Mouse (Mus musculus): ENCODE measurements around the gene Tap1. TPM values are rescaled to one million over a fixed set of nuclear protein-coding genes. Genes with fewer than 3 reads are reported as not detected.
"Not testable (repeated sequence)": the region's sequence is repeated elsewhere in the genome, so short reads cannot be mapped to it uniquely, and the experiment has no call there.

Gene Tap1
- total and polyA plus RNA-seq, 3 experiments, result 102 to 184 (median 157) TPM

DNA sequence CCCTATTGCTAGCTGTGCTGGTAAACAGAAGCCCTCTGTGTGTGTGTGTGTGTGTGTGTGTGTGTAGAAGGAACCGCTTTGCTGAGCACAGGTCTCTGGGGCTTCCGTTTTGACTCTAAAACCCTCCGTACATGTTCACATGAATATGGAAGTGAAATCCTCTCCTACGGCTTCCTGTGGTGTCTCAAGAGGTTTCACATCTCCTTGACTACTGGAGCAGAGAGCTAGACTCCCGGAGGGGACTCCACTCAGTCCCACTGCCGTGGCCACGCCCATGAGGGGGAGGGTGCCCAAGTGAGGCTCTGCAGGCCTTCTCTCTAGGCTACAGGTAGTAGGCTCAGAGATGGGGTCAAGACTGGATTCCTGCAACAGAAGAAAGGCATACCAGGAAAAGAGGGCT lies 44.3 kb upstream of the Tap1 start, which contains the start of gene H2-DMb2 (continued):
- TF ChIP-seq POLR2AphosphoS2 (IDR thresholded peaks at IDR 0.05; ENCODE audit: low read depth, low read length), result no peak
- no peak for TF ChIP-seq CTCF (conservative IDR thresholded peaks at IDR 0.05 in 1 of 2, IDR thresholded peaks at IDR 0.05 in 1 of 2; ENCODE audit: low read depth in 2 of 2, low read length in 2 of 2)
- no peak for TF ChIP-seq CHD1 (IDR thresholded peaks at IDR 0.05; ENCODE audit: low read depth, low read length)
- TF ChIP-seq RAD21 (IDR thresholded peaks at IDR 0.05; ENCODE audit: low read depth, low read length), result no peak
- peak; percentile 82 for TF ChIP-seq BHLHE40 (IDR thresholded peaks at IDR 0.05; ENCODE audit: low read depth, low read length)
- peak; percentile 92 for TF ChIP-seq MAFK (IDR thresholded peaks at IDR 0.05; ENCODE audit: insufficient replicate concordance, low read length)
- peak; percentile 98 for TF ChIP-seq EP300 (IDR thresholded peaks at IDR 0.05; ENCODE audit: low read length)
- TF ChIP-seq JUN (IDR thresholded peaks at IDR 0.05; ENCODE audit: insufficient read depth, low read depth, low read length), result peak; percentile 50; the same call in 1 of the 2 replicates
- no peak for TF ChIP-seq PAX5 (IDR thresholded peaks at IDR 0.05; ENCODE audit: low read length)
- no peak for TF ChIP-seq GABPA (IDR thresholded peaks at IDR 0.05; ENCODE audit: insufficient replicate concordance, low read depth, low read length)
- TF ChIP-seq RCOR1 (conservative IDR thresholded peaks at IDR 0.05; ENCODE audit: low read depth, low read length), result peak; percentile 91; the same call in 1 of the 2 replicates

DNA sequence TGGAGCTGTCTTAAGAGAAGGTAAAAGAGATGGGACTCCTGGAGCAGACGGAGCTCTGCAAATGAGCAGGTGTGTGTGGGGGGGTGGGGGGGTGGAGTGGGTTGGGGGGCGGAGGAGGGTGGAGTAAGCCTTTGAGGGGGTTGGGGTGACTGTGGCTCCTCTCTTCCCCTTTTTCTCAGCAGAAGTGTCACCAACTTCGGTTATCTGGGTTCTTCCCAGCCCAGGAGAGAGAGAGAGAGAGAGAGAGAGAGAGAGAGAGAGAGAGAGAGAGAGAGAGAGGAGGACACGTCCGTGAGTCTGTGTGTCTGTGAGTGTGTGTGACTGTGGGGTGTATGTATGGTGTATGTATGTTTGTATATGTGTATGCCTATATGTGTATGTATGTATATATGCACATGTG lies 43.9 kb upstream of the Tap1 start:
- H3K27ac ChIP-seq (ENCODE audit: insufficient read depth, low read depth), result no peak overlapping the region

DNA sequence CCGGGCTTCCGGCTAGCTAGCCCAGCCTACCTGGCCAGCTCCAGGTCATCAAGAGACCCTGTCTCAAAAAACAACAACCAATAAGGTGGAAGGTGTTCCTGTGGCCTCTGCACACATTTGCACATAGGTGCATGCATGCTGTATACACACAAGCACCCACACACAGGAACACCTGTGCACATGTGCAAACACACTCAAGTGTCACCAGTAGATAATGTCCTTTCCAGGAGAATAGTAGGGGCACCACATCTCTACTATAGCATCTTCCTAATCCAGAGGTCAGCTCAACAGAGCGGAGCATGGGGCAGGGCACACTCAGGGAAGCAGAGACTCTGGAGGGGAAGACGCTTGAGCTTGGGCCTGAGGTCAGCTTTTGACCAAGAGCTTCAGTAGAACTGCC lies 43.1 kb upstream of the Tap1 start:
- H3K9me3 ChIP-seq (replicated peaks; ENCODE audit: low read length); H3K27ac ChIP-seq (ENCODE audit: insufficient read depth, low read depth); H3K4me3 ChIP-seq (replicated peaks in 1 of 3; ENCODE audit: low read depth in 2 of 3, low read length in 2 of 3, poor library complexity in 1 of 3); H3K4me2 ChIP-seq (ENCODE audit: insufficient read depth, low read depth, poor library complexity, severe bottlenecking); in situ Hi-C loops (cut with MboI; ENCODE audit: low pct_ligation_motif_present, low pct_unique_long_range_greater_than_20kb, low sequenced_read_pairs); dilution Hi-C loops (cut with MboI; ENCODE audit: extremely low pct_ligation_motif_present, extremely low pct_unique_long_range_greater_than_20kb, low sequenced_read_pairs); H3K27me3 ChIP-seq (replicated peaks); H3K79me2 ChIP-seq (replicated peaks; ENCODE audit: control insufficient read depth, extremely low read depth, insufficient read depth, poor library complexity, severe bottlenecking); DNase-seq (ENCODE audit: extremely low read depth); H3K9ac ChIP-seq (ENCODE audit: insufficient read depth, low read depth): not testable (repeated sequence)
- Histone ChIP-seq H3K4me1 (ENCODE audit: control insufficient read depth in 1 of 2, insufficient read depth in 2 of 2) (peaks cover 18 to 46% of the 10 kb centered on the region in 2 experiments), H3K36me3 (replicated peaks in 1 of 2; ENCODE audit: control insufficient read depth in 1 of 2, insufficient read depth in 1 of 2, low read length in 1 of 2) (peaks cover 2 to 22% of the 10 kb centered on the region in 2 experiments)

More for the DNA sequence above, 43.9 kb upstream of the Tap1 start:
- H3K9me3 ChIP-seq (replicated peaks; ENCODE audit: low read length), result no peaks in the 10 kb centered on the region
- peaks cover 5% of the 10 kb centered on the region for H3K79me2 ChIP-seq (replicated peaks; ENCODE audit: control insufficient read depth, extremely low read depth, insufficient read depth, poor library complexity, severe bottlenecking)
- H3K4me3 ChIP-seq (replicated peaks in 1 of 3; ENCODE audit: low read depth in 2 of 3, low read length in 2 of 3, poor library complexity in 1 of 3), result no peak overlapping the region
- H3K36me3 ChIP-seq (replicated peaks in 1 of 2; ENCODE audit: control insufficient read depth in 1 of 2, insufficient read depth in 1 of 2, low read length in 1 of 2), result peaks cover 5 to 28% of the 10 kb centered on the region in 2 experiments
- H3K4me1 ChIP-seq (ENCODE audit: control insufficient read depth in 1 of 2, insufficient read depth in 2 of 2), result peaks cover 18 to 46% of the 10 kb centered on the region in 2 experiments
- no peak for DNase-seq (ENCODE audit: extremely low read depth)
- H3K4me2 ChIP-seq (ENCODE audit: insufficient read depth, low read depth, poor library complexity, severe bottlenecking), result no peak overlapping the region; the same call in 1 of the 2 replicates
- H3K9ac ChIP-seq (ENCODE audit: insufficient read depth, low read depth), result no peak overlapping the region
- in situ Hi-C loops (cut with MboI; ENCODE audit: low pct_ligation_motif_present, low pct_unique_long_range_greater_than_20kb, low sequenced_read_pairs) (no loop called here), dilution Hi-C loops (cut with MboI; ENCODE audit: extremely low pct_ligation_motif_present, extremely low pct_unique_long_range_greater_than_20kb, low sequenced_read_pairs) (no loop called here)
- H3K27me3 ChIP-seq (replicated peaks), result no peaks in the 10 kb centered on the region
- TF ChIP-seq HCFC1 (IDR thresholded peaks at IDR 0.05; ENCODE audit: low read depth, low read length) (no peak), TBP (conservative IDR thresholded peaks at IDR 0.05; ENCODE audit: low read depth, low read length) (no peak), JUN (IDR thresholded peaks at IDR 0.05; ENCODE audit: insufficient read depth, low read depth, low read length) (no peak), CHD1 (IDR thresholded peaks at IDR 0.05; ENCODE audit: low read depth, low read length) (no peak), CHD2 (IDR thresholded peaks at IDR 0.05; ENCODE audit: low read length) (no peak), MAZ (IDR thresholded peaks at IDR 0.05; ENCODE audit: low read depth, low read length) (no peak), POLR2AphosphoS2 (IDR thresholded peaks at IDR 0.05; ENCODE audit: low read depth, low read length) (no peak), ZC3H11A (IDR thresholded peaks at IDR 0.05; ENCODE audit: low read depth, low read length) (no peak), NRF1 (IDR thresholded peaks at IDR 0.05; ENCODE audit: low read depth, low read length) (no peak), MAFK (IDR thresholded peaks at IDR 0.05; ENCODE audit: insufficient replicate concordance, low read length) (no peak), NELFE (IDR thresholded peaks at IDR 0.05; ENCODE audit: low read depth, low read length) (no peak), EP300 (IDR thresholded peaks at IDR 0.05; ENCODE audit: low read length) (no peak), USF2 (conservative IDR thresholded peaks at IDR 0.05; ENCODE audit: low read depth, low read length) (no peak), BHLHE40 (IDR thresholded peaks at IDR 0.05; ENCODE audit: low read depth, low read length) (no peak), ELF1 (IDR thresholded peaks at IDR 0.05; ENCODE audit: low read depth, low read length) (no peak)

Measured in CH12.LX (cell line).